Mouse (Mus musculus) 416B (cell line): Measurements from ENCODE around the gene Rag1.
A peak's percentile ranks its signal among the peaks of the same experiment; 100 is the strongest.

ENCODE experiments used
- DNase-seq: peaks from one replicate; pipeline ENCODE4 v3.0.0; 2011; ENCODE audit warnings: low read depth

The Rag1 gene

GRCm38 (mm10) chr2:101638979-101639839 is 10.1 kb downstream of the Rag1 start:
- no peak for DNase-seq

DNA sequence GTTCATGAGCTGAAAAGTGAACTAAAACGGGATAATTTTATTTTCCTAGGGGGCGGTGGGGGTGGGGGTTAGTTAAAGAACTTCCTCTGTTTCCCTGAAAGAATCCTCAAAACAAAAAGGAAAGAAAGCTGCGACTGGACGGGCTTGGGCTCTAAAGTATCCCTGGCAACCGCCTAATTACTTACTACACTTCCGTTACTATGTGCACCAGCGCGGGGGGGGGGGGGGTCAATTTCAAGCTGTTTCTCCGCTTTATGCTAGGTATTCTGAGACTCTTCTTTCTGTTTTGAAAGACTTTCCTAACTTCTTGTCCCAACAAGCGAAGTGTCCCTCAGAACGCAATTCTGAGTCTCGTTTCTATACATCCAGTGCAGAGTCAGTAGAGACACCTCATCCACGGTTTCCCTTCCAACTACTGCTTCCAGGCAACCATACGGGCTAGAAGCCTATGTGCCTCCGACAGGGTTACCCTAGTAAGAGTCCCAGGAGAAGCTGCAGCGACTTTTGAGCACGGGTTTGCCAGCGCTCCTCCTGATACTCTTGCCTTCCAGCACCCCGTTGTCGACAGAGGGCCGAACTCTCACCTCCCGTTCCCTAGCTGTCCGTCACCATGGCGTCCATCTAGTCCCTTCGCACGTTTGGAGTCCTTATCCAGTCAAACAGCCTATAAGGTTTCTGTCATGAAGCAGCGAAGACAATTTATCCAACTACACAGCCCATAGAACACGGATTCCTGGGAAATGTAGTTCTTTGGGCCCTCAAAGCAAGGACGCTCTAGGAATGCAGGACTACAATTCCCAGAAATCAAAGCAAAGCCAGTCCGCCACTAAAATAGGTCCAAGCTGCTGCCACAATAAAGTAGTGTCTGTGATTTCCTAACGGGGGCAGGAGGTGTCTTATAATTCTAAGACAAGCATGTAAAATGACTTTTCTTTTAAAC is 20.7 kb downstream of the Rag1 start:
- peak; percentile 97 for DNase-seq

DNA sequence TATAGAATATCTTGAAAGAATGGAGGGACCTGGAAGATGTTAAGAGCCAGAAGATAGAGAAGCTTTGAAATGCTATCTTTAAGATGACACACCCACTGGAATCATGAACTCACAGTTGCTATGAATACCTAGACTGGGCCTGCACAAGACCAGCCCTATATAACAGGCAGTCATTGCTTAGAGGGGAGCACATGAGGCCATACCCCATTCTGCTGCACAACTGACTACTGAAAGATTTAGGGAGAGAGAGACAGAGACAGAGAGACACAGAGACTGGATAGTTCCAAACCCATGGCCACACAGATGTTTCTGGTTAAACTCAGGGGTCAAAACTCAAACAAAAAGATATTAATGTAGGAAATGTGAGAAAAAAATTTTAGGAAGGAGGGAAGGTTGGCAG is 22.1 kb downstream of the Rag1 start:
- DNase-seq: no peak

- DNase-seq: no peak
These were observed 24.8 kb downstream of the Rag1 start, which contains the start of gene Rag2 for GRCm38 (mm10) chr2:101624526-101624925. Rag2 (plus strand) TSS chr2:101624718.

DNA sequence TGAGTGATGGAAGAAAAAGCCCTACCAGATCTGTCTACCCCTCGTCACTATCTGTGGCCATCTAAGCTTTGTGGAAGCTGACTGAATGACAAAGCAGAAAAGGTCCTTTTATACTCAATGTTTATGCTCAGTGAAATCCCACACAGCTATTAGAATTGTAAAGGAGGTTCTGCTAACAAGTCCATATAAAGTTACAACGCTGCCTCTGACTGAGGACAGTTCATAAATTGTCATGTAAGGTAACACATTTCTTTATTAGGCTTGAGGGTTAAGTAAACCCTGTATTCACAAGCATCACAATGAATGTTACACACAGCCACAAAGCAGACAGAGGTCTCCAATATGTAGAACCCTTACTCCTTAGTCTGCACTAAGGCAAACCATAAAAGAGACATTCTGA is 25.3 kb downstream of the Rag1 start:
- DNase-seq: no peak

DNA sequence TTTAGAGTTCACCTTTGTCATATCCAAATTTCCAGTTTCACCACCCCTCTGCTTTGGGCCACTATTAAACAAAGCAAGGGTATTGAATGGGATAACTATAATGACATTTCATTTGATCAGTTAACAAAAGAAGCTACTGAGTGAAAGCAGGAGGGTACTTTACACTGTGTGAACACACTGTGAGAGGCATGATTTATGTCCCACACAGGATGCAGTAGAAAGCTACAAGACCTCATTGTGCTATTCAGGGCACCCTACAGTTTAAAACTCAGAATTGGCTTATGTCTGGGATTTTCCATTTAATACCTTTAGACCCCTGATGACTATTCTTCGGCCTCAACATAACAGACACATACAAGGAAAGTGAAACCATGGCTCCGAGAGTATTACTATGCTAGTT is 26.3 kb downstream of the Rag1 start:
- DNase-seq: no peak

DNA sequence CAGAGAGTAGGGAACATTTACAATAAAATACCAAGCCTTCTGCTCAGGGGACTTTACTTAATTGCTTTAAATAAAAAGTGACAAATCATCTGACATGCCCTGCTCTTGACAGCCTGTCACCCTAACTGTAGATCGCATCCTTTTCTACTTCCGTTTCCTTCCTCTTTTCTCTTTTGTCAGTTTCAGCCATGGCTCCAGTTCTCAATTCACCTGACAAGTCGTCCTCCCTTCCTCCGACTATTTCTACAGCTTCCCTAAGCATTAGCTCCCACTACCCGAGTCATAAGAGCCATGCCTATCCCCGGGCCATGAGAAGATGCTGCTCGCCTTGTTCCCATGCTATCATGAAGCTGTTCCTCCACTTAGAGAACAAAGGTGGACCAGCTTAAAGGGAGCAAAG is 27.7 kb downstream of the Rag1 start:
- DNase-seq: peak; percentile 5

DNA sequence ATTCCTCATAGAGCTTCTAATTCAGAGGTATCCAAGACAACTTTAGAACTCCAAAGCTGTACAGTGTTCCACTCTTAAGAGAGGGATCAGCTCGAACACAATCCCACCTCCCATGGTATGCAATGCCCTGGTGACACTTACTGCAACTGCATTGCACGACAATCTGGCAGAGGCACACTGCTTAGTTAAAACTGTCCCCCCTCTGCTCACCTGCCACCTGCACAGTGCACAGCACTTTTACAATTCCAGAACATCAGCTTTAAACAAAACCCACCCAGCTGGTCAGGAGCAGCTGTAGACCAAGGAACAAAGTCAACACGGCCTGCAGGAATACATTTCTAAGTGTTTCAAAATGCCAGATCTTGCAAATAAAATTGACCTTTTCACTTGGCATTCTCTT is 28.4 kb downstream of the Rag1 start:
- DNase-seq: no peak

DNA sequence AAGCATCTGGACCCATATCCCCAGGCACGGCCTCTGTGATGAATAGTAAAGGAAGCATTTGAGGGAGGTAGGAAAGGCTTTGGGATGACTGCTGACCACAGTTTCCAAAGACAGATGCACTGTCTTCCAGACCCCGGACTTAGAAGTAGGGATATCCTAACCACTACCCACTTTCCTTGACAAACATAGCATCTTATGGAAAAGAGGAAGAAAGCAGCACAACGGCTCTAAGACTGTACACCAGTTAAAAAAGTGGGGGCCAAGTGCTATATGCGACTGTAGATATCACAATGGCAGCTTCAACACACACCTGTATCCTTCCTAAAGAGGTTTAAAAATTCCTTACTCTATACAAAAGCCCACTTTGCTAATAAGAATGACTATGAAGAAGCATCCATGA is 30.9 kb downstream of the Rag1 start:
- no peak for DNase-seq

DNA sequence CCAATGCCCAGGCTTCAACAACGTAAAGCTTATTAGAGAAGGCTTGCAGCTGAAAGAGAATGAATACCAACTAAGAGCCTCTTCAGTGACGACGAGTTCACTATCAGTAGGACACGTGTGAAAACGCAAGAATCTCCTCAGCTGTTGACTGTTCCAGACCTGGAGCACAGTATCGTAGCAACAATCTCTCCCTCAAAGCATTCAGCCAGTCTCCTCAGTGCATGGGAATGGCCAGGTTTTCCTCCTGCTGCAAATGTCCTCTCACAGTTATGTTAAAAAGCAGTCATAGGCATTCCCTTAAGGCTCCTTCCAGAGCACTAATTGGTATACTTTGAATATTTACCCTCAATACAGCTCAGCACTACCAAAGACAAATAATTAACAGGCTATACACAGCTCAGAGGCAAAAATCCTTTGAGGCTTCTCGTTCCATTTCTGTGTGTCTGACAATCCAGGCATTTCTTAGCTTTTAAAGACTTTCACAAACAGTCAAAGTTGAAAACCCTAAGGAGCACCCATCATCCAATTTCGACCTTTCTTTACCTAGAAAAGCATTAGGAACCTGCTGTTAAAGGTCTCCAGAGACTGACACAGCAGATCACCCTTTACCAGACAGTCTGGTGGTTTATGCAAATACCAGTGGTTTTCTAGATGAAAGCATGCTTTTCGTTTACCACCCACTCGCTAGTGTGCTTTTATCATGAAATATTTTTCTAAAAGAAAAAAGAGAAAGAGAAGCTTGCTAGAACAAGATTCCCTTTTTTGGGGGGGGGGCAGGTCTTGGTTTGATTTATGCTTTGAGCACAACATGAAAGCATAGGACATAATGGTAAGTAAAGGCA is 33.6 kb downstream of the Rag1 start:
- no peak for DNase-seq

DNA sequence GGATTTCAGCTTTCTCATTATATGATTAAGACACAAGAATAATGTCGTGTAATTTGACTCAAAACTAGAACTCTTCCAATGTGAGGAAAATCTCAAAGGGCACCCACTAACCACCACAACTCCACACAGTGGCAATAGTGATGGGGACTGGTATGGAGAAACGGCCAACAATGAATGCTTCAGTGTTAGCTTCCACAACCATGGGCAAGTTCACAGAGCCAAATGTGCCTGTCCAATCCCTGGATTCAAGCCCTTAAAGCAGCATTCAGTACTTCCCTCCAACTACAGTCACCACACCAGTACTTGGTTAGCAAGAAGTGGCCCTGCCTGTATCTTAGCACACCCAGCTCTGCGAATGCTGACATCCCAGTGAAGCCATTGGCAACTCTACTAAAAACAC is 38.4 kb downstream of the Rag1 start:
- no peak for DNase-seq

GRCm38 (mm10) chr2:101608232-101608894 is 40.9 kb downstream of the Rag1 start:
- no peak for DNase-seq

DNA sequence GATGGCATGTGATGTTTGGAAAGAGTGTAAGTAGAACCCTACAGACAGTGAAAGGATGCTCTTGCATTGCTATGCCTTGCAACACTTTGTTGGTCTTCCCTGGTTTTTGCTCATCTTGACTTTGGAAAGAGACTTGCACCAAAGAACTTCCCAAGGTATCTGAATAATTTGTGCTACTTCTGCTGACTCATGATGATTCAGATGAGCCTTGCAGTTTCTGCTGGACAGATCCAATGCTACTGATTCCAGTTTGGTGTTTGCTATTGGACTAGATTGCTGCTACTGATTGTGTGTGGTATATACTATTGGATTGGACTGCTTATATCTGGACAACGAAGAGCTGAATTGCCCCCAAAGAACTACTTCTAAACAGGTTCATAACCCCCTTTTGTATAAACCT is 46.2 kb downstream of the Rag1 start:
- DNase-seq: no peak

- no peak for DNase-seq
These were observed 48.6 kb downstream of the Rag1 start for GRCm38 (mm10) chr2:101600703-101601102.

DNA sequence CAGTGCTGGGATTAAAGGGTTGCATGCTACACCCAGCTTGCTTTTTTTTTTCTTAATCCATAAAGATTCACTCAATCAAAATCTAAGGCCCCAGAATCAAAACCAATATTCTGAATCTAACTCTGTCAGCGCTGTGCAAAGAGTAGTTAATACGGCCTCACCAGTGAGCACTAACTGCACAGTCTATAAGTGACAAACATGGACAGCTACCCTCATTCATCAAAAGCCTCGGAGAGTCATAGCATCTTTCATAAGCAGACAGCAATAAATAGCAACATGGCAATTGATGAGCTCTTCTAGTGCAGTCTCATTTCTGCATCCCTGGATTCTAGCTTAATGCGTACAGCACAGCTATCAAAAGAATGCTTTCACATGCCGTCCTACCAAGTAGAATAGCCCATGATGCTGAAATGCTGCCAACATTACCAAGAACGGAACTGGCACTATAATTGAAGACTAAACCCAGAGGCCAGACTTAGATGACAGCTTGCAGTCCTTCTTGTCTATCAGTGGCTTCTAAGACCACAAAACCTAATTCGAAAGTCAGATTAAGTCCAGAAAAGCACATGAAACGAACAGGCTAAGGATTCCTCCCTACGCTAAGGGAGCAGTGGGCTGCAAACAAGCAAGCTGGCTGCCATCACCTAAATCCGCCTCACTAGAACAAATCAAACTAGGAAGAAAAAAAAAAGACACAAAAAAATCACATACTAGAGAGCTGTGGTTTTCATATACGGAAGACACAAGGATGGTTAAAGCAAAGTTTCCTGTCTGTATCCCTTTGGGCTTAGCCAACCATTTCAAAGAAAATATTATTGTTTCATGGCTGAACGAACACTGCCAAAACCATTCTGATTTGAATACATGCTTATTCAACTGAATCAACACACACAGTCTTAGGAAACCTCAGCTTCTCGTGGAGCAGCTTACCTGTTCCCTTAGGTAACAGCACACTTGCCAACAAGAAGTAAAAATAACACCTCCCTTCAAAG is 50.8 kb downstream of the Rag1 start:
- no peak for DNase-seq

GRCm38 (mm10) chr2:101597186-101597585 is 52.1 kb downstream of the Rag1 start:
- DNase-seq: no peak

- DNase-seq: no peak
These were observed 54.6 kb downstream of the Rag1 start for GRCm38 (mm10) chr2:101594681-101595080.

GRCm38 (mm10) chr2:101592886-101593285 is 56.4 kb downstream of the Rag1 start:
- no peak for DNase-seq

GRCm38 (mm10) chr2:101592023-101592841 is 57.1 kb downstream of the Rag1 start:
- no peak for DNase-seq
